Mouse (Mus musculus) bone marrow, adult 2 months (tissue): ENCODE measurements around the gene Vps26a.

Experiments used
- CTCF ChIP-seq: fragments of 200-500 bp; IDR thresholded peaks from 2 replicates; pipeline ENCODE4 v1.5.1; 2011; ENCODE audit warnings: low read length, control low read depth; ENCODE audit not compliant: control insufficient read depth, insufficient read depth
- POLR2A ChIP-seq: fragments of 200-500 bp; IDR thresholded peaks from 2 replicates; pipeline ENCODE4 v1.6.1; 2011; ENCODE audit warnings: low read depth, mild to moderate bottlenecking, control low read depth, low read length, borderline replicate concordance; ENCODE audit not compliant: control insufficient read depth

DNA sequence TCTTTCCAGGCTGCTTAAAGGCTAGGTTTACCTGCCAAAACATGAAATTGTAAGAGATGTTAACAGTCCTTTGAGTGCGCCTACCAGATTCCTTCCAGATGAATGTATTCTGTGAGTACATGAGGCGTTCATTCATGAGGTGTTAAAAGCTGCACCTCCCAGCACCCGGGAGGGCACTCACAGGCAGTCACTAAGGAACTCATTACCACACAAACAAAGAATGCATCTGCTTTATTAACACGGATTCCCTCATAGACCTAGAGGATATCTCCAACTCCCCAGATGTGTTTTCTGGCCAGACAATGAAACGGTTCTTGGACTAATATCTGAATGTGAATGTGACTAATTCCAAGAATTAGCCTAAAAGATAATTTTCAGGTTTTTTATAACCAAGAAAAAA, 15.5 kb downstream of the Vps26a start:
- TF ChIP-seq CTCF (no peak), POLR2A (no peak)
